ENCODE assay signal across 10 mouse cellular contexts in the genomic region with DNA sequence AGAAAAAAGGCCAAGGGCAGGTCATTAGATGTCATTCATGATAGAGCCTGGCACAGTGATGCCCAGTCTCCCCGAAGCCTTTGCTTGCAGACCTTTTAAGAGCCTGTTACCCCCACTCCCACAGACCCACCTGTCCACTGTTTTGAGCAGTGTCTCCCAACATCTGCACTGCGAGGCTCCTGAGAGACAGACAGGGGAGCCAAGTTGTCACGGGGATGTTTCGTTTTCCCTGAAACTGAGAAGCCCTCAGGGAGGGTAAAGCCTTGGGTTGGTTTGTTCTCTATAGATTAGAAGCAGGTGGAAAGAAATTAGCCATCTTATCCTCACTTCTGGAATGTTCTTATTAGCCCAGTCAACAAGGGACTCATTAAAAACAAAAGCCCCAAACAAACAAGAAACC. TPM values are rescaled to one million over a fixed set of nuclear protein-coding genes. Genes with fewer than 3 reads are reported as not detected.
DNase-seq lines count a peak whose midpoint lies in the region; ATAC-seq lines count a peak whose summit lies in the region.
"Had no signal": no experiment of that assay in that cellular context is flagged by ENCODE, and none has a peak within 500 bp of the region (broad histone marks: within the 10 kb centered on the region; RNA-seq: fewer than 3 reads in every experiment).

No protein-coding gene starts in this region.

- no peak overlapping the region for H3K4me2 ChIP-seq in kidney, embryonic 16.5 days (replicated peaks; ENCODE audit: low read depth, low read length)
- H3K4me2 ChIP-seq in limb, embryonic 12.5 days, result 0 out of 2 replicates have a peak overlapping the region, but pooled peaks have one; percentile 51

- no peaks in the 10 kb centered on the region for H3K27me3 ChIP-seq in kidney, embryonic 16.5 days (ENCODE audit: insufficient read depth, low read length)
- no peaks in the 10 kb centered on the region for H3K27me3 ChIP-seq in limb, embryonic 12.5 days

- DNase-seq in kidney, adult 18-20 months, result no peak
- peak; percentile 35 for DNase-seq in MN1 (ENCODE audit: low spot score)
- DNase-seq in retina, postnatal 1 day, result no peak
- DNase-seq in thymus, adult 18-20 months, result no peak
- no peak for DNase-seq in T-cell, adult 2 months (ENCODE audit: low spot score)

- peaks cover 31% of the 10 kb centered on the region for H3K4me1 ChIP-seq in kidney, embryonic 16.5 days (ENCODE audit: insufficient read depth, low read length)
- peaks cover 12% of the 10 kb centered on the region for H3K4me1 ChIP-seq in brown adipose tissue, adult 24 weeks (ENCODE audit: control insufficient read depth, insufficient read depth, insufficient read length, low read length)
- peaks cover 34% of the 10 kb centered on the region for H3K4me1 ChIP-seq in limb, embryonic 12.5 days (replicated peaks)

- peak overlapping the region; percentile 78 for H3K27ac ChIP-seq in kidney, embryonic 16.5 days (ENCODE audit: low read length)
- H3K27ac ChIP-seq in brown adipose tissue, adult 24 weeks (replicated peaks; ENCODE audit: low read depth, low read length), result peak overlapping the region; percentile 73
- peak overlapping the region; percentile 67; the same call in 1 of the 2 replicates for H3K27ac ChIP-seq in limb, embryonic 12.5 days

- WGBS in kidney, embryonic 16.5 days, result 28% methylated on average over 4 of the region's 4 CpGs
- WGBS in limb, embryonic 12.5 days, result 22% methylated on average over 4 of the region's 4 CpGs

- ATAC-seq in kidney, embryonic 16.5 days (ENCODE audit: low FRiP score, low TSS enrichment), result peak; percentile 16; the same call in 1 of the 2 replicates
- ATAC-seq in limb, embryonic 12.5 days (ENCODE audit: insufficient number of reproducible peaks, insufficient read depth, low FRiP score, low TSS enrichment, low read depth), result no peak

- no peak overlapping the region for H3K9ac ChIP-seq in kidney, embryonic 16.5 days (replicated peaks; ENCODE audit: low read length)
- no peak overlapping the region for H3K9ac ChIP-seq in limb, embryonic 12.5 days (replicated peaks)

- no peaks in the 10 kb centered on the region for H3K36me3 ChIP-seq in kidney, embryonic 16.5 days (ENCODE audit: insufficient read depth, low read length)
- no peaks in the 10 kb centered on the region for H3K36me3 ChIP-seq in limb, embryonic 12.5 days

- no peaks in the 10 kb centered on the region for H3K9me3 ChIP-seq in kidney, embryonic 16.5 days (ENCODE audit: low read length)
- no peaks in the 10 kb centered on the region for H3K9me3 ChIP-seq in limb, embryonic 12.5 days

- no peak overlapping the region for H3K4me3 ChIP-seq in kidney, embryonic 16.5 days (ENCODE audit: low read length)
- H3K4me3 ChIP-seq in brown adipose tissue, adult 24 weeks (ENCODE audit: insufficient read depth, low read depth, low read length), result peak overlapping the region; percentile 42
- no peak overlapping the region for H3K4me3 ChIP-seq in limb, embryonic 12.5 days (replicated peaks)
- H3K4me3 ChIP-seq: erythroblast, embryonic 14.5 days had no signal

RNA-seq across cellular contexts. Expression of a gene that starts 30.6 kb away (rescaled TPM):
- polyA plus RNA-seq in kidney, embryonic 16.5 days (2015; fragmentation: Nextera tagmentation; extraction: Ambion mirVana), result 61.5 and 66.6 TPM in 2 replicates
- polyA plus RNA-seq in brown adipose tissue, adult 24 weeks (2012; ENCODE audit: insufficient read depth, insufficient read length, missing spikeins), result 150 and 192 TPM in 2 replicates
- 53.2 and 59.5 TPM in 2 replicates for polyA plus RNA-seq in limb, embryonic 12.5 days (2016; fragmentation: Nextera tagmentation; extraction: Ambion mirVana)

RNA-seq across cellular contexts. Expression of a gene that starts 59.1 kb away (rescaled TPM):
- 3.0 and 3.3 TPM in 2 replicates for polyA plus RNA-seq in kidney, embryonic 16.5 days (2015; fragmentation: Nextera tagmentation; extraction: Ambion mirVana)
- not detected in 2 replicates for polyA plus RNA-seq in brown adipose tissue, adult 24 weeks (2012; ENCODE audit: insufficient read depth, insufficient read length, missing spikeins)
- polyA plus RNA-seq in limb, embryonic 12.5 days (2016; fragmentation: Nextera tagmentation; extraction: Ambion mirVana), result 0.29 and 0.40 TPM in 2 replicates
- polyA plus RNA-seq: erythroblast, embryonic 14.5 days; heart, embryonic 14.5 days had no signal
